Mouse (Mus musculus): ENCODE measurements around the gene Qrich2. TPM values are rescaled to one million over a fixed set of nuclear protein-coding genes. Genes with fewer than 3 reads are reported as not detected.
A peak's percentile ranks its signal among the peaks of the same experiment; 100 is the strongest.
"Not testable (repeated sequence)": the region's sequence is repeated elsewhere in the genome, so short reads cannot be mapped to it uniquely, and the experiment has no call there.

Qrich2 gene
- total and polyA plus RNA-seq, 3 experiments = 0.29 to 0.38 (median 0.32) TPM

GRCm38 (mm10) chr11:116411582-116411981, 54.5 kb downstream of the Qrich2 start (continued):
- TF ChIP-seq IRF4 (IDR thresholded peaks at IDR 0.05; ENCODE audit: low read depth, low read length) (0 out of 2 replicates have a peak, but pooled peaks have one; percentile 42), MYC (IDR thresholded peaks at IDR 0.05; ENCODE audit: low read depth, low read length) (peak; percentile 68; the same call in 1 of the 2 replicates), POLR2A (IDR thresholded peaks at IDR 0.05; ENCODE audit: low read depth, low read length) (peak; percentile 51; the same call in 1 of the 2 replicates), SIN3A (IDR thresholded peaks at IDR 0.05; ENCODE audit: low read length) (no peak), ZMIZ1 (IDR thresholded peaks at IDR 0.05; ENCODE audit: low read depth, low read length) (no peak), MEF2A (IDR thresholded peaks at IDR 0.05; ENCODE audit: borderline replicate concordance, low read depth, low read length) (no peak), KAT2A (IDR thresholded peaks at IDR 0.05; ENCODE audit: insufficient replicate concordance, low read length) (0 out of 2 replicates have a peak, but pooled peaks have one; percentile 52), E2F4 (IDR thresholded peaks at IDR 0.05; ENCODE audit: insufficient replicate concordance, low read depth, low read length) (no peak), MAZ (IDR thresholded peaks at IDR 0.05; ENCODE audit: low read depth, low read length) (0 out of 2 replicates have a peak, but pooled peaks have one; percentile 48), CHD2 (IDR thresholded peaks at IDR 0.05; ENCODE audit: low read length) (0 out of 2 replicates have a peak, but pooled peaks have one; percentile 11), RAD21 (IDR thresholded peaks at IDR 0.05; ENCODE audit: low read depth, low read length) (no peak; the same call in 1 of the 2 replicates), NRF1 (IDR thresholded peaks at IDR 0.05; ENCODE audit: low read depth, low read length) (0 out of 2 replicates have a peak, but pooled peaks have one; percentile 19), CTCF (conservative IDR thresholded peaks at IDR 0.05 in 1 of 2, IDR thresholded peaks at IDR 0.05 in 1 of 2; ENCODE audit: low read depth in 2 of 2, low read length in 2 of 2) (no peak), MAX (IDR thresholded peaks at IDR 0.05; ENCODE audit: low read length) (peak; percentile 25), CHD1 (IDR thresholded peaks at IDR 0.05; ENCODE audit: low read depth, low read length) (peak; percentile 96; the same call in 1 of the 2 replicates), JUN (IDR thresholded peaks at IDR 0.05; ENCODE audit: insufficient read depth, low read depth, low read length) (no peak; the same call in 1 of the 2 replicates), ZNF384 (IDR thresholded peaks at IDR 0.05; ENCODE audit: low read depth, low read length) (0 out of 2 replicates have a peak, but pooled peaks have one; percentile 20), MAFK (IDR thresholded peaks at IDR 0.05; ENCODE audit: insufficient replicate concordance, low read length) (no peak), TCF12 (IDR thresholded peaks at IDR 0.05; ENCODE audit: low read depth, low read length) (0 out of 2 replicates have a peak, but pooled peaks have one; percentile 58)

- Histone ChIP-seq H3K4me3 (replicated peaks in 1 of 3; ENCODE audit: low read depth in 2 of 3, low read length in 2 of 3, poor library complexity in 1 of 3) (peak overlapping the region; percentile 61 to 99 (median 81)), H3K4me2 (ENCODE audit: insufficient read depth, low read depth, poor library complexity, severe bottlenecking) (peak overlapping the region; percentile 24), H3K36me3 (replicated peaks in 1 of 2; ENCODE audit: control insufficient read depth in 1 of 2, insufficient read depth in 1 of 2, low read length in 1 of 2) (peaks cover 10 to 14% of the 10 kb centered on the region in 2 experiments), H3K9ac (ENCODE audit: insufficient read depth, low read depth) (peak overlapping the region; percentile 99), H3K79me2 (replicated peaks; ENCODE audit: control insufficient read depth, extremely low read depth, insufficient read depth, poor library complexity, severe bottlenecking) (peaks cover 54% of the 10 kb centered on the region), H3K4me1 (ENCODE audit: control insufficient read depth in 1 of 2, insufficient read depth in 2 of 2) (peaks cover 21 to 71% of the 10 kb centered on the region in 2 experiments)
- H3K9me3 ChIP-seq (replicated peaks; ENCODE audit: low read length); H3K27me3 ChIP-seq (replicated peaks); dilution Hi-C loops (cut with MboI; ENCODE audit: extremely low pct_ligation_motif_present, extremely low pct_unique_long_range_greater_than_20kb, low sequenced_read_pairs); H3K27ac ChIP-seq (ENCODE audit: insufficient read depth, low read depth); DNase-seq (ENCODE audit: extremely low read depth): not testable (repeated sequence)
- in situ Hi-C loops (cut with MboI; ENCODE audit: low pct_ligation_motif_present, low pct_unique_long_range_greater_than_20kb, low sequenced_read_pairs) = loop anchor here (25.0 kb wide), 1 partner anchor 773 kb away; the partner anchor contains the start of gene Slc25a19
- TF ChIP-seq CHD2 (IDR thresholded peaks at IDR 0.05; ENCODE audit: low read length) (0 out of 2 replicates have a peak, but pooled peaks have one; percentile 13), ZNF384 (IDR thresholded peaks at IDR 0.05; ENCODE audit: low read depth, low read length) (peak; percentile 80), NELFE (IDR thresholded peaks at IDR 0.05; ENCODE audit: low read depth, low read length) (0 out of 2 replicates have a peak, but pooled peaks have one; percentile 5)
These were observed 55.6 kb downstream of the Qrich2 start for GRCm38 (mm10) chr11:116410415-116410814.

Data from CH12.LX (cell line).